Mouse (Mus musculus) ES-E14 (cell line): ENCODE data around the gene Itgb5.

Source experiments
- CHD2 ChIP-seq: IDR thresholded peaks from 2 replicates; pipeline ENCODE4 v1.6.1; 2014; ENCODE audit warnings: mild to moderate bottlenecking, low read depth, low read length, inconsistent platforms
- HCFC1 ChIP-seq: IDR thresholded peaks from 2 replicates; pipeline ENCODE4 v1.6.1; 2012; ENCODE audit warnings: low read length, inconsistent platforms, borderline replicate concordance; ENCODE audit not compliant: insufficient read depth
- MAFK ChIP-seq: IDR thresholded peaks from 2 replicates; pipeline ENCODE4 v1.6.1; 2014; ENCODE audit warnings: mild to moderate bottlenecking, low read depth, low read length, inconsistent platforms; ENCODE audit not compliant: insufficient read depth
- ZC3H11A ChIP-seq: IDR thresholded peaks from 2 replicates; pipeline ENCODE4 v1.6.1; 2012; ENCODE audit warnings: low read depth, mild to moderate bottlenecking, inconsistent platforms, low read length, borderline replicate concordance
- ZNF384 ChIP-seq: IDR thresholded peaks from 2 replicates; pipeline ENCODE4 v1.6.1; 2012; ENCODE audit warnings: low read depth, low read length, inconsistent platforms

DNA sequence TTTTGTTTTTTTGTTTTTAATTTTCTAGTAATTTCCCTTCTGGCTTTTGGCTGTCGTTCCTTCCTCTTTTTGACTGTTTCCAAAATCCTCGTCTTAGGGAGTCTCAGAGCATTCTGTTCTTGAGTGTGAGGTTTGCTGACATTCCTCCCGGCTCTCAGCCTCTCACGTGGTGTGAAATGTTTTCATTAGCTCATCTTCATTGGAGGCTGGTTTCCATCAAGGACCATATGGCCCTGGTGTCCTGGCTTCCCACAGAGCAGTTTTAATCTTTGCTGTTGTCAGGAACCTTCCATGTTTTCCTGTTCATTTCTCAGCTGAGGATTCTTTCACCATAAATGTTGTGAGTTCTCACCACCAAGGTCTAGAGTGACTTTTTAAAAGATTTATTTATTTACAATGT, 50.1 kb downstream of the Itgb5 start:
- TF ChIP-seq CHD2 (no peak), MAFK (no peak), HCFC1 (no peak), ZC3H11A (no peak), ZNF384 (no peak)
